ENCODE assay signal across 21 mouse cellular contexts in the genomic region with DNA sequence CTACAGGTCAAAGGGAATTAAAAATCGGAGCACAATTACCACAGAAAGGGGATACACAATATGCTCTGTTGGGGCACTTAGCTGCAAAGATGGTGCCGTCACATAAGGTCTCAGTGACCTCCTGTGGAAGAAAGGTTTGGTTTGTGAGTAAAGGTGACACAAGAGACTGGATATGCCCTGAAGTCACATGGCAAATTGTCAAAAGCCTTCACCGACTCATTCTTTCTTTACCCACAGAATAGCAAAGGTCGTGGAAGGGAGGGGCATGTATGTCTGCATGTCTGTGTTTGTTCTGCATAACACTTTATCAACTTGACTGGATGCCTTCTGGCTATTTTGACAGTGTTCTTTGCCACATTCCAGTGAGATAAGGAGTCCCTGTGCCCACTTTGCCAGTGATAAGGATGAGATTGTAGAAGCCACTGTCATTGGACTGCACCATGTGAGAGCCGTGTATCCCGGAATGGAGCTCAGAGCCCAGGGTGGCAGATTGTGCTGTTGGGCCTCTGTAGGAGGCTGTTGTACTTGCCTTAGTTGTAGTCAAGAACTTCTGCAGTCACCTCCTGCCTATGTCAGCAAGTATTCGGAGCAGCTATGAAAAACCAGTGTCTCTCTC.
DNase-seq lines count a peak whose midpoint lies in the region; ATAC-seq and TF ChIP-seq lines count a peak whose summit lies in the region.
"Had no signal": no experiment of that assay in that cellular context is flagged by ENCODE, and none has a peak within 500 bp of the region (broad histone marks: within the 10 kb centered on the region; RNA-seq: fewer than 3 reads in every experiment).

No protein-coding gene starts in this region.

- no peak overlapping the region for H3K27ac ChIP-seq in intestine, embryonic 16.5 days (ENCODE audit: low read length)
- no peak overlapping the region for H3K27ac ChIP-seq in intestine, postnatal 0 days (ENCODE audit: low read depth, low read length)
- peak overlapping the region; percentile 6; the same call in 1 of the 2 replicates for H3K27ac ChIP-seq in heart, embryonic 11.5 days (ENCODE audit: low read depth, low read length)
- H3K27ac ChIP-seq: forebrain, embryonic 10.5 days; hindbrain, embryonic 14.5 days; intestine, embryonic 15.5 days; limb, embryonic 15.5 days had no signal

- DNase-seq in adipocyte (ENCODE audit: low spot score): peak; percentile 27
- peak; percentile 49 to 64 for DNase-seq in heart, postnatal 10 days
- DNase-seq in urinary bladder, postnatal 14 days (ENCODE audit: low spot score): no peak
- DNase-seq: adrenal gland, postnatal 10 days; B cell, adult 2 months; cerebellum, adult 11 months; cerebellum, postnatal 10 days; embryo, embryonic 11 days; kidney, postnatal 10 days; midbrain, embryonic 14.5 days had no signal

- H3K4me3 ChIP-seq in intestine, embryonic 16.5 days (ENCODE audit: low read length): no peak overlapping the region
- H3K4me3 ChIP-seq in intestine, postnatal 0 days (ENCODE audit: low read depth, low read length): no peak overlapping the region
- H3K4me3 ChIP-seq in heart, embryonic 11.5 days (ENCODE audit: low read depth, low read length): no peak overlapping the region
- H3K4me3 ChIP-seq: forebrain, embryonic 10.5 days; intestine, embryonic 15.5 days; limb, embryonic 15.5 days; megakaryocyte, embryonic 14.5 days; myocyte had no signal

- WGBS in intestine, embryonic 16.5 days: 63% methylated on average over 7 of the region's 7 CpGs
- 60% methylated on average over 7 of the region's 7 CpGs for WGBS in intestine, postnatal 0 days
- 37% methylated on average over 7 of the region's 7 CpGs for WGBS in heart, embryonic 11.5 days (ENCODE audit: insufficient replicate concordance)

- no peaks in the 10 kb centered on the region for H3K27me3 ChIP-seq in intestine, embryonic 16.5 days (replicated peaks; ENCODE audit: control insufficient read depth, insufficient read depth, low read length)
- no peaks in the 10 kb centered on the region for H3K27me3 ChIP-seq in intestine, postnatal 0 days (replicated peaks; ENCODE audit: control insufficient read depth, insufficient read depth, low read length)
- H3K27me3 ChIP-seq in heart, embryonic 11.5 days (ENCODE audit: control insufficient read depth, insufficient read depth, low read length): no peaks in the 10 kb centered on the region
- H3K27me3 ChIP-seq: intestine, embryonic 15.5 days; limb, embryonic 15.5 days; megakaryocyte, embryonic 14.5 days had no signal

- no peaks in the 10 kb centered on the region for H3K9me3 ChIP-seq in intestine, embryonic 16.5 days (ENCODE audit: control insufficient read depth, low read length)
- H3K9me3 ChIP-seq in intestine, postnatal 0 days (ENCODE audit: control insufficient read depth): no peaks in the 10 kb centered on the region
- H3K9me3 ChIP-seq in heart, embryonic 11.5 days (replicated peaks; ENCODE audit: control insufficient read depth, low read length): no peaks in the 10 kb centered on the region
- H3K9me3 ChIP-seq: forebrain, embryonic 10.5 days; intestine, embryonic 15.5 days; limb, embryonic 15.5 days had no signal

- no peaks in the 10 kb centered on the region for H3K36me3 ChIP-seq in intestine, embryonic 16.5 days (ENCODE audit: control insufficient read depth, insufficient read depth, low read length)
- no peaks in the 10 kb centered on the region for H3K36me3 ChIP-seq in intestine, postnatal 0 days (ENCODE audit: control insufficient read depth, insufficient read depth)
- no peaks in the 10 kb centered on the region for H3K36me3 ChIP-seq in heart, embryonic 11.5 days (ENCODE audit: control insufficient read depth, insufficient read depth, low read length)
- H3K36me3 ChIP-seq: forebrain, embryonic 10.5 days; intestine, embryonic 15.5 days; limb, embryonic 15.5 days had no signal

- TF ChIP-seq CTCF in intestine, postnatal 0 days (IDR thresholded peaks at IDR 0.05; ENCODE audit: low read depth): no peak

- intact Hi-C loops in heart, postnatal 10 days (cut with DNase I): no loop called here

- no peaks in the 10 kb centered on the region for H3K4me1 ChIP-seq in intestine, embryonic 16.5 days (ENCODE audit: control insufficient read depth, insufficient read depth, low read length)
- H3K4me1 ChIP-seq in intestine, postnatal 0 days (replicated peaks; ENCODE audit: control insufficient read depth, insufficient read depth, low read length): no peaks in the 10 kb centered on the region
- H3K4me1 ChIP-seq in heart, embryonic 11.5 days (ENCODE audit: control insufficient read depth, insufficient read depth, low read length): peaks cover 18% of the 10 kb centered on the region
- H3K4me1 ChIP-seq: forebrain, embryonic 10.5 days; intestine, embryonic 15.5 days; limb, embryonic 15.5 days; megakaryocyte, embryonic 14.5 days had no signal

- no peak overlapping the region for H3K4me2 ChIP-seq in intestine, embryonic 16.5 days (ENCODE audit: low read depth, low read length)
- no peak overlapping the region for H3K4me2 ChIP-seq in intestine, postnatal 0 days (replicated peaks; ENCODE audit: low read depth)
- H3K4me2 ChIP-seq in heart, embryonic 11.5 days: no peak overlapping the region
- H3K4me2 ChIP-seq: hindbrain, embryonic 14.5 days; intestine, embryonic 15.5 days; limb, embryonic 15.5 days had no signal

- 0 out of 2 replicates have a peak, but pooled peaks have one; percentile 40 for ATAC-seq in intestine, embryonic 16.5 days
- no peak for ATAC-seq in intestine, postnatal 0 days
- ATAC-seq in heart, embryonic 11.5 days (replicated peaks; ENCODE audit: insufficient number of reproducible peaks, low FRiP score, low TSS enrichment): peak; percentile 52; the same call in 1 of the 2 replicates
- ATAC-seq in frontal cortex, adult (ENCODE audit: low TSS enrichment): no peak
- ATAC-seq in monocyte, adult 5-6 weeks (replicated peaks; ENCODE audit: insufficient number of reproducible peaks, low FRiP score, low TSS enrichment, poor library complexity, severe bottlenecking): no peak
- ATAC-seq: intestine, embryonic 15.5 days had no signal

- no peak overlapping the region for H3K9ac ChIP-seq in intestine, embryonic 16.5 days (ENCODE audit: low read depth, low read length)
- H3K9ac ChIP-seq in intestine, postnatal 0 days (ENCODE audit: low read depth, low read length): no peak overlapping the region
- H3K9ac ChIP-seq in heart, embryonic 11.5 days (ENCODE audit: low read depth, low read length): no peak overlapping the region
- H3K9ac ChIP-seq: hindbrain, embryonic 14.5 days; intestine, embryonic 15.5 days; limb, embryonic 15.5 days had no signal

Comparison
In these comparisons a context has a peak if more than half of its experiments do, and no peak if none do; other contexts are left out.
1. ATAC-seq: peak in intestine, embryonic 16.5 days (single experiment) and heart, embryonic 11.5 days (single experiment); none in intestine, postnatal 0 days (single experiment), frontal cortex, adult (single experiment) and monocyte, adult 5-6 weeks (single experiment).